Mouse (Mus musculus) telencephalon, adult 2 months (tissue): ENCODE data around the gene Gm40193.
"Not testable (repeated sequence)": the region's sequence is repeated elsewhere in the genome, so short reads cannot be mapped to it uniquely, and the experiment has no call there.

Experiments
- DNase-seq: peaks from one replicate; pipeline ENCODE4 v3.0.0-alpha.2; 2011; ENCODE audit warnings: low read depth, low spot score

Gene Gm40193

DNA sequence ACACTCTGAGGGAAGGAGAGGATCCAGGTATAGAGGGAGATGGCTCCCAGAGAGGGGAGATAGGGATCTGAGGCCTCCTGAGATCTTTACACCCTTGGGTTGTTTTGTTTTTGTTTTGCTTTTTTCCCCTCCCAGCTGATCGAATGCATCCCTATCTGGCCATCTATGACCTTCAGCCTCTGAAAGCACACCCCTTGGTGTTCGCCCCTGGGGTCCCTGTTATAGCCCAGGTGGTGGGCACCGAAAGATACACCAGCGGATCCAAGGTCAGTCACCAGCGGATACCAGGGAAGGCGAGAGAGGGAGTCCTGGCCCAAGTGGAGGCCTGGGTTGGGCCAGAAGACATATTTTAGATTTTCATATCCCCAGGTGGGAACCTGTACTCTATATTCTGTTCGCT lies 8.2 kb upstream of the Gm40193 start:
- no peak for DNase-seq

DNA sequence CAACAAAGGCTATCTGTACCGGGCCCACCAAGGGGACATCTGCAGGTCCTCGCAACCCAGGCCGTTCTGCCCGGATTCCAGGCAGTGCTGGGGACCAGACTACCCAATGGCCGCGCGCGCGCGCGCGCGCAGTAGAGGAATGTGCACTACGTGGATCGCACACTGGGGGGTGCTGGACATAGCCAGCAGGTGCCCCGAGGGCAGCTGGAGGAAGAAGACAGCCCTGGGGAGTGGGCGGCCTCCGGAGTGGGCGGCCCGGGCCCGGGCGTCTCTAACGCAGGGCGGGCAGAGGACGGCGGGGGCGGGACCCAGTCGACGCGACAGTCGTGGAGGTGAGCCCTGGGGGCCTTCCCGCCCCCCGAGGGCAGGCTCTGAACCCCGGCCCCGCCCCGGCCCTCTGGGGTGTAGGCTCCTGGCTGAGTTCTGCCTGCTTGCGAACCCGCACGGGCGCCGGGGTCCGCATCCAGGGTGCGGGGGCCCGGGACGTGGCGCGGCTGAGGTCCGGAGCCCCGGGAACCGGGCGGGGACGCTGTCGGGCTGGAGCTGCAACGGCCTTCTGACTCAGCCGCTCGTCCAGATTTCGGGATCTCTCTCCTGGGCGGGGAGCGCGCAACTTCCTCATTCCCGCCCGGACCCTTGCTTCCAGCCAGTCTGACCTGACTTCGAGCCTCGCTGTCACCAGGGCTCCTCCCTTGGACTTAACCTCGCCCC lies 7.3 kb upstream of the Gm40193 start, which contains the start of gene Pld2:
Pld2 (plus strand) TSS at position 188 of the 711 bp plus-strand sequence.
- peak; percentile 51 for DNase-seq

DNA sequence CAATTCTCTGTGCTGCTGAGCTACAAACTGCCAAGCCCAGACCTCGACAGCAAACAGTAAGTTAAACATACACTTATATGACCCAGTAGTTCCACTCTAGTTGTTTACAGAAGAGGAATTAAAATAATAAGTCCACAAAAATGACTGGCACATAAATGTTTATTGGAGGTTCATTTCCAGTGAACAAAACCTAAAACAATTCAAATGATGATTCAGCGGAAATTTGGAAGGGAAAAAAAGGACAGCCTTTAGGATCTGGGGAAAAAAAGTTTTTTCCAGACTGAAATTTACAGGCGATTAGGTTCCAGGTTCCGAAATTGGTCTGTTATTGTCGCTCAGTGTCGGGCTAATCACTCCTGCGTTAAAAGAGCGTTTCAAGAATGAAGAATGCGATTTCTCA lies 6.7 kb upstream of the Gm40193 start:
- no peak for DNase-seq

DNA sequence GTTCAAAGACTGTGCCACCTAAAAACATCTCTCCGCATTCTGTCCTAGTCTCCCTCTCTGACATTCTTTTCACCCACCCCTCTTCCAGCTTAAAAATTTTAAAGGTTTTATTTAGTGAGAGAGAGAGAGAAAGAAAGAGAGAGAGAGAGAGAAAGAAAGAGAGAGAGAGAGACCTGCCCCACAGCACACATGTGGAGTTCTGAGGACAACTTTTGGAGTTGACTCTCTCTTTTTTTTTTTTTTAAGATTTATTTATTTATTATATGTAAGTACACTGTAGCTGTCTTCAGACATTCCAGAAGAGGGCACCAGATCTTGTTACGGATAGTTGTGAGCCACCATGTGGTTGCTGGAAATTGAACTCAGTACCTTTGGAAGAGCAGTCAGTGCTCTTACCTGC lies 1.7 kb downstream of the Gm40193 start:
- DNase-seq = not testable (repeated sequence)

DNA sequence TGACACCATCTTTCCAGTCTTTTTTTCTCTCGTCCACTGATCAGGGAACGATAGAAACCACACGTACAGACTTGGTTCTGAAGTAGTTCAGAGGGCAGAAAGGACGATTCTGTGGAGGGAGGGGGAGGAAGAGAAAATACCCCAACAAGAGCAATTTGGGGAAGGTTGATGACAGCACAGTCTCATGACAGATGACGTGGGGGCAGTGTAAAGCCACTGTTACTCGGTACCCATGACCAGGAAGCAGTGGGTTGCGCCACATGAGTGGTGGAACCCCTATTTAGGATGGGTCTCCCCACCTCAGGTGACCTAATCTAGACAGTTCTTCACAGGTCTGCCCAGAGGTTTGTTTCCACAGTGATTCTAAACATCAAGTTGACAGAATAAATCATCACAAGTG lies 4.1 kb downstream of the Gm40193 start:
- DNase-seq = no peak

DNA sequence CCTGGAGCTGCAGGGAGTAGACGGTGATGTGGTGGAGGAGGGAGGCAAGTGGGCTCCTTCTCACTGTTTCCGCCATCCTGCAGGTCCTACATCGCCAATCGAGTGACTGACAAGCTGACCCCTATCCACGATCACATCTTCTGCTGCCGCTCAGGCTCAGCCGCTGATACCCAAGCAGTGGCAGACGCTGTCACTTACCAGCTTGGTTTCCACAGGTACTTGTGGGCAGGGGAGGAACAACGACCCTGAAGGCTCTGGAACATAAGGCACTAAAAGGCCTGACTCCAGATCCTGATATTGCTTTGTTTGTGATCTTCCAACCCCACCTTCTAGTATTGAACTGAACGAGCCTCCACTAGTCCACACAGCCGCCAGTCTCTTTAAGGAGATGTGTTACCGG lies 6.5 kb downstream of the Gm40193 start:
- no peak for DNase-seq

DNA sequence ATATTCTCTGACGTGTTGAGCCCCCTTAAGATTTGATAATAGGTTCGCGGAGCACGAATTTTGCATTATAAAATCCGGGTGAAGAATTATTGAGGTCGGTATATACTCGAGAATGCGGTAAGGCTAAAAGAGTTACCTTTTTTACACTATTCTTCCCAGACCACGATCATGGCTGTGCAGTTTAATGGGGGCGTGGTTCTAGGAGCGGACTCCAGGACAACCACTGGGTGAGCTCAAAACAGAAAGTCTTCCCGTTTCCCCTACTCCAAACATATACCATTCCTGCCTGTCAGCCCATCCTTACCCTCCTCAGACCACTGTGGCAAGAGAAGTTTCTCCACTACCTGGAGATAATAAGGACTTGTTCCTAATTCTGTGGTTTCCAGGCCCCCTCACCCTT lies 7.0 kb downstream of the Gm40193 start:
- no peak for DNase-seq

DNA sequence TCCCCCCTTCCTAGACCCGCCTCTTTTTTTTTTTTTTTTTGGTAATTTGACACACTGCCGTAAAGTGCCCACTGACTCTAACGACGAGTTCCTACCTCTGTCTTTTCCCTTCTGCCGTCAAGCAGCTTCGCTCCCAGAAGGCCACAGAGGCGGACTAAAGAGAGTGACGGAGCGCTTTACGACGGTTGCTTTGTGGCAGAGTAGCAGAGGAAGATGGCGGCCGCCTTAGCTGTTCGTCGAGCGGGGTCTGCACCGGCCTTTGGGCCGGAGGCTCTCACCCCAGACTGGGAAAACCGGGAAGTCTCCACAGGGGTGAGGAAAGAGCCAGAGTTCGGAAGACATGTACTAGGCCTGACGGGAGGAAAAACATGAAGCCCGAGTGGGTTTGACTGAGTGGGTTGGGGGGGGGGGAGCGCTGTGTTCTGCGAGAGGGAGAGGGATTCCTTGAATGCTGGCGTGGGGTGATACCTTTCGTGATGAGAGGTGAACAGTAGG lies 7.5 kb downstream of the Gm40193 start, which contains the start of gene Psmb6:
Psmb6 (plus strand) TSS at position 184 of the 495 bp plus-strand sequence.
- DNase-seq = peak; percentile 99

DNA sequence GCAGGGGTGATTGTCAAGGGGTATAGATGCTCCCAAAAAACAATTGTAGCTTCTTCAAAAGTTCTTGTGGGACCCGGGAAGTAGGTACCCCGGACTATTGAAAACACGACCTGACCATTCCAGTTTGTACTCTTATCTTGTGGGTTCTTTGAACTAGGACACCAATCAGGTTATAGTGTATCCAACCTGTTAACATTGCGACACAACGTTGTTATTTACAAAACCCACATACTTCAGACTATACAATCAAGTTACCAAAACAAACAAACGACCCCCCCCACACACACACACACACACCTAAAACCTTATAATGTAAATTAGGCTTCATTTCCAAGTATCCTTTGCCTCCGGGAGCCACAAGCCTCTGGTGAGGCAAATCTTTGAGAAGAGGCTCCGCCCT lies 8.0 kb downstream of the Gm40193 start:
- no peak for DNase-seq

DNA sequence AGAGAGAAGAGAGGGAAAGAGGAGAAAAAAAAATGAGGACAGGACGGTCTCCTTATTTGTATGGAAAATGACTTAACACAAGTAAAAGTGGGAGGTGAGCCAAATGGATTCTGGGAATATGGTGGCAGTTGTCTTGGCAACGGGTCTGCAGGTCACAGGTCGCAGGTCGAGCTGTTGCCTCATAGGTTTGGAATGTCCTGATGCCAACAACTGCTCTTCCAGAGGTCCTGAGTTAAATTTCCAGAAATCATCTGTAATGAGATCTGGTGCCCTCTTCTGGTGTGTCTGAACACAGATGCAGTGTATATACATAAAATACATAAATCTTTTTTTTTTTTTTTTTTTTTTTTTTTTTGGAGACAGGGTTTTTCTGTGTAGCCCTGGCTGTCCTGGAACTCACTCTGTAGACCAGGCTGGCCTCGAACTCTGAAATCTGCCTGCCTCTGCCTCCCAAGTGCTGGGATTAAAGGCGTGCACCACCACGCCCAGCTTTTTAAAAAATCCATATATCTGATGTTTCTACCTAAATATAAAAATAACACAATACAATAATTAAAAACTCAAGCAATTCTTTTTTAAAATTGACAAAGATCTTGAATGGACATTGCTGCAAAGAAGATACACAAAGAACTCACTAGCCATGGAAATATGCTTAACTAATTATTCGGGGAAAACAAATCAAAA lies 9.3 kb downstream of the Gm40193 start:
- DNase-seq = not testable (repeated sequence)

DNA sequence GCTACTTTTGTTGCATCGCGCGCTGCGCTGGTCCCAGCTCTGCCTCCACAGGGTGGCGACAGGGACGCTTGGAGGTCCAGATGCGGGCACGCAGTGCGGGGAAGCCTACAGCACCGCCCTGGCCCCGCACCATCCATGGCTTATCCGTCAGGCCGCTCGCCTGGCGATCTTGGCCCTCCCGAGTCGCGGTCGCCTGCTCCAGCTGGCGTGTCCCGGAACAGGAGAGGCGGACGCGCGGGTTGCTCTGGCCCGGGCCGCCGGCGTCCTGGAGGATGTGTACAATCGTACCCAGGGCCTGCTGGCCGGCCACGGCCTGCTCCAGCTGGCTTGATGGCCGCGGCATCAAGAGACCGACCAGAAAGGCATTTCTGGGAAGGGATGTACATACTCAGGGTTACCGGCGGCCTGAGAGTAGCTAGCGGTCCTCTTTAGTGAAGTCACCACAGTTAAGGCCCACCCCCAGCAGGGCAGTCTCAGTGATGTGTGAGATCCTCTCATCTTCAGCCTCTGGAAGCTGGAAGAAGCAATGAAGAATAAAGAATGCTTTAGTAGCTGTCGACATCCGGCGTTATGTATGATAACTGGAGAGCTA lies 12.5 kb downstream of the Gm40193 start:
- DNase-seq = no peak

DNA sequence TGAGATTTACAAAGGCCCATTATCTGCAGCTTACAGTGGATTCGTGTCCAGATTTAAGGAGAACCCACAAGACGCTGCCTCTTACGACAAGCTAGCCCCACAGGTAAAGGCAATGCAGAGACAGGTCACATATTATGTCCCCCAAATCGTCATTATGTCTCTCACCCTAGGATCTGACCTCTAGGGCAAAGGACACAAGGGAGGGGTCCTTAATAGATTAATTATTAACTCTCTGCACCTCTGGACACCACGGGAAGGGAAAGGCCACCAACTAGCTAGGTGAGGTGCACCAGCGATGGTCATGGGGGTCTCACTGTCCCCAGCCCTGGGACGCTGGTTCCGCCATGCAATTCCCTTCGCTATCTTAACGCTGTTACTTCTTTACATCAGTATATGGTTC lies 13.8 kb downstream of the Gm40193 start, which contains the start of gene Gltpd2:
Gltpd2 (plus strand) TSS at position 274 of the 400 bp plus-strand sequence.
- DNase-seq = no peak

DNA sequence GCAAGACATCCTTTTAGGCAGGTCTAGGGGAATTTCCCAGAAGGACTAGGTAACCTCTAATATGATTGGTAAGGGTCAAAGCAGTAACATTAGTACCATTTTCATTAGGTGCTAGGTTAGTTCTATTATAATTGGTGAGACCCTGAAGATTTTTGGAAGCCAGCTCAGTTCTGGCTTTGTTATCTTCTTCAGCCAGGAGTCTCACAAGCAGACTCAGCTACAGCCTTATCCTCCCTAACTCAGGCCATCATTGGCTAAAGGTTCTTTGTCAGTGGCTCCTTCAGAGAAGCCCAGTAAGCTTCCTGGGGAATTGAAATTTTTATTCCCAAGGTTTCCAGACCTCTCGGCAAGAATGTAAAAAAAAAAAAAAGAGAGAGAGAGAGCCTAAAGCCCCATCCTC lies 14.3 kb downstream of the Gm40193 start:
- DNase-seq = no peak

DNA sequence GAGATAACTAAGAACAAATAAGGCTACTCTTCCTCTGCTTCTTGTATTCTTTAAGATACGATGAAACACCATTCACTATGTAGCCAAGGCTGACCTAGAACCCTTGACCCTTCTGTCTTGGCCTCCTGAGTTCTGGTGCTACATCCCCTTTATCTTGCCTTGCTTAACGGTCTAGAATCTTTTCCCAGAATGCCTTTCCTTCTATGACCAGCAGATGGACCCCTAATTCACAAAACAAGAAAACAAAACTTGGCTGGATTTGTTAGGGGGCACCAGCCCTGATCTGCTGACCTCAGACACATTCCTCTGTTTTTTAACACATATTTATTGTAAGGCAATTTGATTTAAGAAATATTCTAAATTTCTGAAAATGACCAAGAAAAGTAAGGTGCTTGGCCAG lies 16.4 kb downstream of the Gm40193 start:
- DNase-seq = no peak

DNA sequence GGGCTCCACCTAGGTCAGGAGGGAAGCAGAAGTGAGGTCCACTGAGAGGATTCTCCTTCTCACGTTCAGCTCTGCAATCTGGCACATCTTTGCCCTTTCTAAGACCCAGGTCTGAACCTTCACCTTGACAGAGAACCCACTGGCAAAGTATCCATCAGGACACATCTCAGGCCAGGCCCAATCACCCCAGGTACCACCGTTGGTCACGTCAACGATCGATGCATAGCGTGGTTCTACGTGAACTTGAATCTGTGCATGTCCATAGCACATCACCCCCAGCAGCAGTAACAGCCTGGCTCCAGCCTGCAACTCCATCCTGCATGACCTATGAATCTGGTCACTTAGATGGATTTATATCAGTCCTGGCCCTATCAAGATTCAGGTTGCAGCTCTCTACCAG lies 18.5 kb downstream of the Gm40193 start, which contains the start of gene Vmo1:
Vmo1 (minus strand) TSS at position 329 of the 400 bp plus-strand sequence.
- DNase-seq = no peak

DNA sequence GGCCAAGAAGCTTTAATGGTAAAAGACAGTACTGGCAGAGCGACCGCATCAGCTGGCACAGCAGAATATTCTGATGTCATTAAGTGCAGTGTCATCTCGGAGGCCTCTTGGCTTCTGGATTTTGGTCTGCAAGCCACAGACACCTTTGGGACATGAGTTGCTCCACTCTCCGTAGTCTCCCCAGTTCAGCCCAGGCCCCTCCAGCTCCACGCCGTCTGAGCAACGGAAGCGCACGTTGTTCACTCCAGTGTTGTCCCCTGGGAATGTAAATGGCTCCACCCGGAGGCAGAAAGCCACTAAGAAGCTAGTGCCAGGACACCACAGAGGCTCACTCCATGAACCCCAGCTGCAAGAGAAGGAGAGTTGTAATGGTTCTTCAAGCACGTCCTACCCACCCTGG lies 19.2 kb downstream of the Gm40193 start:
- DNase-seq = no peak

DNA sequence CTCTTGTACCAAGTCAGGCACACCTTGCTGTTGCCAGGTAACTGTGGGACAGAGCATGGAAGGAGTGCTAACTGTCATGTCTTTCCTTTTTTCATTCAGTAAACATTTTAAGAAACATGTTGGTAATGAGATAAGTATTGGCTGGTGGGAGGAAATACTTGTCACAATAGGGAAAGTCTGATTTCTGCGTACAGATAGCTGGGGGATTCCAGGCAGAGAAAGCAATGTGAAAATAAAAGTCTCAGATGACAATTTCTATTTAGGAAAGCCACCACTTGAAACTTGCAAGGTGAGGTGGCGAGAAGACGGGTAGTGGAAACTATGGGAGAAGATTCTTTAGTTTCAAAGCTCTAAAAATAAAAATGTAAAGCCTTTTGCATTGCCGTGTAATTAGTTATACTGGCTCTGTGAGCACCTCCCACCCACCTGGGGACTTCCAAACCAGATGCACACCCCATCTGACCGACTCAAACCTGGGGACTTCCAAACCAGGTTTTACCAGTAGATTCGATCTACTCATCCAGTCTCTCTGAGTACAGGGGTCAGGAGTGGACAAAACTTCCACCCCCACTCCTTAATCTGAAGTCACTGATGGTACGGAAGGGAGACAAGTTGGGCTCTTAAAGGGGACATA lies 19.9 kb downstream of the Gm40193 start:
- no peak for DNase-seq

DNA sequence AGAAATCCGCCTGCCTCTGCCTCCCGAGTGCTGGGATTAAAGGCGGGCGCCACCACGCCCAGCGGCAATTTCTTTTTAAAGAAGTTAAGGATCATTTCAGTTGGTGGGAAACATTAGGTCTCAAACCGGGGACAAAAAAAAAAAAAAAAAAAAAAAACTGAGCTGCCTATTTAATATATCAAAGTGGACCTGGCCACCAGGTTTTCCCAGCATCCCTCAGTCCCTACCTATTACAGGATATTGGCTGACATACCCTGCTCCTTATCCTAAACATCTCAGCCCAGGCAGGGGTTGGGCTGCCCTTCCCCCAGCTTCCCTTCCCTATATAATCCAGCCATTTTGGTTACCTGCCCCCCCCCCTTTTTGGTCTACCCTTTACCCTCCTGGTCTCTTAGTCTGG lies 20.9 kb downstream of the Gm40193 start:
- no peak for DNase-seq

DNA sequence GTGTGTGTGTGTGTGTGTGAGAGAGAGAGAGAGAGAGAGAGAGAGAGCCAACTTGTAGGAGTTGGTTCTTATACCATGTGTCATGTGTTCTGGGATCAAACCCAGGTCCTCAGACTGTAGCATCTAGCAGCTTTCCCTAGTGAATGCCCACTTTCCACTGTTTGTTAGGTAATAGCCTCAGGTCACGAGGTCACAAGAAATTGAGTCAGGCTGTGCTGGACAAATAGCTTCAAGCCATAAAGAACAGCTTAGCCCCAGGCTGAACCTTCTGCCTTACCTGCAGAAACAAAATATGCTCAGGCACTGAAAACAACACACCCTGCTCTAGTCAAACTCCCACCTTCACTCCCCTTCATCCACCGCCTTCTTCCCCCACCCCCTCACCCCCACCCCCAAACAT lies 21.5 kb downstream of the Gm40193 start:
- DNase-seq = no peak

DNA sequence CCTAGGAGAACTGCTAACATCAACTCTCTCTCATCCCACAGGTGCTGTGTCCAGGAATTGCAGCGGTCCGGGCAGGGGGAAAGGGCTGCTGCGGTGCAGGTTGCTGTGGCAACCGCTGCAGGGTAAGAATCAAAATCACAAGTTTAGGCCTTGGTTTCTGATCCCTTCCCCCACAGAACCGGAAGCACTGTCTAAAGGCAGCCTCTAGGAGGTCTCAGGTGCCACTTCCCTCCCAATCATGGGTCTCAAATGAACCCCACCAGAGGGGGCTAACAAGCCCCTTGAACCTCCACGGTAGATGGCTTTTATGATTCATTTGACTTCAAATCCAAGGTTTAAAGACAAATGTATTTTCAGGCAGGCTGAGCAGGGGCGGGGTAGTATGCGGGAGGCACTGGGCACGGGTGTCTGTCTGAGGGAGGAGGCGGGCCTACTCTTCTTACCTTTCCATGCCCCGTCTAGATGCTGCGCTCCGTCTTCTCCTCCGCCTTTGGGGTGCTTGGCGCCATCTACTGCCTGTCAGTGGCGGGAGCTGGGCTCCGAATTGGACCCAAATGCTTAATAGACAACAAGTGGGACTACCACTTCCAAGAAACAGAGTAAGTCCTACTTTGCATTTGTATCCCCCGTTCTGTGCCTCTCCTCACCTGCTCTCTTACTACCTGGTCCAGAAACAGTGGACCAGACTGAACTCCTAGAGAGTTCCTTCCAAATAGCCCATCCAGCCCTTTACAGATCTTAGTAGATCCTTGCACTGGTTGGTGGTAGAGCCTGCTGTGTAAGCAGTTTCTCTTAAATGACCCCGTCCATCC lies 22.8 kb downstream of the Gm40193 start:
- DNase-seq = peak; percentile 38

DNA sequence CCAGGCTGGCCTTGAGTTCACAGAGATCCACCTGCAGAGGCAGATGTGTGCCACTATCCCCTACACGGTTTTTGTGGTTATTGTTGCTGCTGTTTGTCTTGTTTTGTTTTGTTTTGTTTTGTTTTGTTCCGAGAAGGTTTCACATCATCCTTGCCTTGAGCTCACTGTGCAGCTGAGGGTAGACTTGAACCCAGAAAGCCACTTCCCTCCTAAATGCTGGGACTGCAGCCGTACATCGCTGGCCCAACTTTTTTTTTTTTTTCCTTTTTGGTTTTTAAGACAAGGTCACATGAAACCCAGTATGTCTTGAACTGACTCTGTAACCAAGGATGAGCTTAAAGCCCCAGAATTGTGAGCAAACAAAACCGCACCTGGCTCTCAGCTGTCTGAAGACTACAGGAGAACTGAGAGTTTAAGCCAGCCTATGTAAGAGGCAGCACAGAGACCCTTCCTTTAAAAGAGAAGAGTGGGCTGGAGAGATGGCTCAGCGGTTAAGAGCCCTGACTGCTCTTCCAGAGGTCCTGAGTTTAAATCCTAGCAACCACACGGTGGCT lies 25.7 kb downstream of the Gm40193 start:
- DNase-seq = no peak
